Mouse (Mus musculus): ENCODE measurements around the gene Inka2.

Gene Inka2

DNA sequence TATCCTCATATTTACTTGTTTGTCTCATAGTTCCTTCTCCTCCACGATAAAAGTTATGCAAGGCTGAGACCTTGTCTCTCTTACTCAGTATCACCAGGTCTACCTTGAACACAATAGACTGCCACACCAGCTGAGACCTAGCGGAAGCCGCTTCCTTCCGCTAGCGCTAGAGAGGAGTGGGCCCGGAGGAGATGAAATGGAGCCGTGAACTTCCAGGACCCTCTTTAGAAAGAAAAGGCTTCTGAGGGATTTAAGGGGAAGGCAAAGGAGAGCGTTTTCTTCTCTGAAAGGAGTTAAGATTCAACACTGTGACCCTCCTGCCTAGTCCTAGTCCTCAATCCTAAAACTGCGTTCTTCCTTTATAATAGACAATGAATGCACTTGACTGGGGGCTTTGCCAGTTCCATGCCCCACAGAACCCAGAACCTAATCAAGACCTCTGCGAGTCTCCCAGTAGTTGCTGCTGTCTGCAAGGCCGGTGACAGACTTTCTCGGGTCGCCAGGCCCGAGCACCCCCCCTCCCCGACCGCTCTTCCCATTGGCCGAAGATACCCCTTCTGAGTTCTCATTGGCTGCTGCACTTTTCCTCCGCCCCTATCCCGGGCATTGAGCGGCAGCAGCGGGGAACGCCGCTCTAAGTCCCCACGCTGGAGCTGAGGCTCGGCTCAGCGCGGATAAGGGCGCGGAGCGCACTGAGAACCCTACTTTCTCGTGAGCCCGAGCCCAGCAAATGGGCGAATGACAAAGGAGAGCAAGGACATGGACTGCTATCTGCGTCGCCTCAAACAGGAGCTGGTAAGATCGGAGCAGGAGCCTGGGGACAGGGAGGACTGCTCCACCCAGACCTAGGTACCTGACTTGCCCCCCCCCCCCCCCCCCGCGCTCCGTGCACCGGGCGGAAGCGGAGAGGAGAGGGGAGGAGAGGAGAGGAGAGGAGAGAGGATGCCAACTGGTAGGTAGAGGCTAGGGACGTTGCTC lies at the start of gene Inka2:
Inka2 (plus strand) TSS at position 569 of the 978 bp plus-strand sequence.
- peak; percentile 82 for DNase-seq (ENCODE audit: low read depth, low spot score)

- no peak for DNase-seq (ENCODE audit: low read depth, low spot score)
These were observed 49.3 kb upstream of the Inka2 start for GRCm38 (mm10) chr3:105655031-105655585.

DNA sequence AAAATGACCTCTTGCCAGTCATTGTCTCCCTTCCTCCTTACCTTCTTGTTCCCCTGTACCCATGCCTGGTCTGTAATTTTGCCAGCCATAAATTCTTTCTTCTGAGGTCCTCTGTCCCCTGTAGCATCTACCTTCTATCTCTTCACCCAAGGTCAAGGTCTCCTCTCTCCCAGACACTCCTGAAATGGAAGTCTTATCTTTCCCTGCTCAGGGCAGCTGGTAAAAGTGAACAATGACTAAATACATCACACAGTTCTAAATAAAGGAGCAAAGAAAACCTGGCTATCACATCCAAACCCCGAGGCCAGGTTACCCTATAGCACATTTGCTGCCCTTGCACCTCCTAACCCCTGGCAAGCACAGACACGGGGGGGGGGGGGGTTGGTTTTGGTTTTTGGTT lies 43.9 kb upstream of the Inka2 start:
- DNase-seq (ENCODE audit: low read depth, low spot score), result no peak

DNA sequence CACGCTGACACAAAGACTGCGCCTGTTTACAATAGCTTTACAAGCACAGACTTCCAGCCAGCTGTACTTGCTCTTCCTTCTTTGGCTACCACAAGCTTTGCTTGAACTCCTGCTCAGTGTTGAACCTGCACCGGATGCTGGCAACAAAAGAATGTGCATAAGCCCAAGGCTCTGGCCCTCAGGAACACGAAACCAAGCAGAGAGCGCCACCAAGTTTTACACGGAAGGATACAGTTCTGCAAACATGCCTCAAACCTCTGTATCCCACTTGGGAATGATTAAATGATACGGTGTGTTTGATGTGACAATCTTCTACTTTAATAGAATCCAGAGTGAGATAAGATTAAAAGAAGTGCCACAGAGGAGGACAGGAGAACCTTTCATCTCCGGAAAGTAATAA lies 41.4 kb upstream of the Inka2 start:
- no peak for DNase-seq (ENCODE audit: low read depth, low spot score)

- DNase-seq (ENCODE audit: low read depth, low spot score), result no peak
These were observed 39.2 kb upstream of the Inka2 start for GRCm38 (mm10) chr3:105665105-105665765.

GRCm38 (mm10) chr3:105666996-105667523 lies 37.3 kb upstream of the Inka2 start:
- DNase-seq (ENCODE audit: low read depth, low spot score), result no peak

GRCm38 (mm10) chr3:105668161-105668560 lies 36.2 kb upstream of the Inka2 start:
- DNase-seq (ENCODE audit: low read depth, low spot score), result no peak

DNA sequence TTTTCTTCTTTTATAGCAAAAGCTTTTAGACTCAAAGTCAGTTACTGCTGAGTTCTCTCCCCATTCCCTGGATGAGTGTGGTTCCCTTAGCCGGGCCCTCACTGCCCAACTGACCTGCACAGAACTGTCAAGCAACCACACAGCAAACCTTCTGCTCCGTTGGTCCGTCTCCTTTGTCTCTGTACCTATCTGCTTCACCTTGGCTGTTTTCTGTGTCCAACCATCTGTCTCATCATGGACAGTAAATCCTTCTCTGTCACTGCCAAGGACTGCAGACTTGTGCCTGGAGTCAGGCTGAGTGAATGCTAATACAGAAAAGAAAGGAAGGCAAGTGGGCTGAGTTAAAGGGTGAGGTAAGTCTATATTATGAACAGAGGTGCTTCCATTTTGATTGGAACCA lies 34.6 kb upstream of the Inka2 start:
- DNase-seq (ENCODE audit: low read depth, low spot score), result no peak

GRCm38 (mm10) chr3:105670801-105671200 lies 33.6 kb upstream of the Inka2 start:
- DNase-seq (ENCODE audit: low read depth, low spot score), result no peak

DNA sequence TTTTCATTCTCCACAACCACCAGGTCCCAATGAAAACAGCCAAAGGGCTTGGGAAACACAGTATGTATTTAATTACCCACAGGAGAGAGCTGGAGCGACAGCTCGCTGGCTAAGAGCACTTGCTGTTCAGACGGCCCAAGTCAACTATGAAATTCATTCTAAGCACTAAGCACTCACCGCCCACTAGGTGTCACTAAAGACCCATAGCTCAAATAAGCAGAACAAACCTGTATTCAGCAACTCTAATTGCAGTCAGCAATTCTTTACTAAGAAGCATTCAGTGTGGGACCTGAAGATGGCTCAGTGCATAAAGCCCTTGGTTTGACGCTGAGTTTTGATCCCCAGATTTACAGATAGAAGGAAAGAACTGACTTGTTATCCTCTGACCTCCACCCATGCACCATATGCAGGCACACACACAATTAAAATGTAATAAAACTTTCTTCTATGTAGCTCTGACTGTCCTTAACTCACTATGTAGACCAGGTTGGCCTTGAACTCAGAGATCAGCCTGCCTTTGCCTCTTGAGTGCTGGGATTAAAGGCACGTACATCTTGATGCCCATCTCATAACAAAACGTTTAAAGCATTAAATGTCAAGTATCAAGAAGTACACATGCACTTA lies 29.7 kb upstream of the Inka2 start:
- DNase-seq (ENCODE audit: low read depth, low spot score), result peak; percentile 68

DNA sequence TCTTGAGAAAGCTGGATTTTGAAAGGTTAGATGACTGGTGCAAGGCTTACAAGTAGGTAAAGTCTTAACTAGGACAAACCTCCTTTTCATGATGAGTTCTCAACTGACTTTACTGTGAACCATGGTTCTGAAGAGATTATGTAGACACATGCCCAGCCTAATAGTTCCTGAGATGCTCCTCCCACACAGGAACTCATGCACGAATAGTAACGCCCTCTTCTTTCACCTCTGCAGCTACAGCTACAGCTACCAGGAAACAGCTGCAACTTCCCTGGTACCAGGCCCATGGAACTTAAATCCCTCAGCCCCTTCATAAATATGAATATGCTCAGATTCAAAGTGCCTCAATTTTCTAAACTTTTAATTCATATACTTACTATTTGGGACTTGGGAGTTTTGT lies 28.5 kb upstream of the Inka2 start:
- no peak for DNase-seq (ENCODE audit: low read depth, low spot score)

DNA sequence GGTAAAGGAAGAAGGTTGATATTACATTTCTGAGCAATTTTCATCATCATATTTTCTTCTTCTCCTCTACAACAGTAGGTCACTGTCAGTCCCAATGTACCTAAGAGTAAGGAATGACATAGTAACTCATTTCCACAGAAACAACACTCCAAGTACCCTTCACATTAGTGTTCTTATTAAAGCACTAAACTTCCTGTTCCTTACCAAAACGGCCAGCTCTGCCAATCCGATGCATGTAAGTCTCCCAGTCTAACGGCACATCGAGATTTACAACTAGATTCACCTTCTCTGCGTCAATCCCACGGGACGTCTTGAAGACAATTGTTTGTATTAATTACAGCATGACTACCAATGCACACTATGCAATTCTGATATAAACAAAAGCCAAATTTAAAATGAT lies 24.1 kb upstream of the Inka2 start:
- DNase-seq (ENCODE audit: low read depth, low spot score), result no peak

DNA sequence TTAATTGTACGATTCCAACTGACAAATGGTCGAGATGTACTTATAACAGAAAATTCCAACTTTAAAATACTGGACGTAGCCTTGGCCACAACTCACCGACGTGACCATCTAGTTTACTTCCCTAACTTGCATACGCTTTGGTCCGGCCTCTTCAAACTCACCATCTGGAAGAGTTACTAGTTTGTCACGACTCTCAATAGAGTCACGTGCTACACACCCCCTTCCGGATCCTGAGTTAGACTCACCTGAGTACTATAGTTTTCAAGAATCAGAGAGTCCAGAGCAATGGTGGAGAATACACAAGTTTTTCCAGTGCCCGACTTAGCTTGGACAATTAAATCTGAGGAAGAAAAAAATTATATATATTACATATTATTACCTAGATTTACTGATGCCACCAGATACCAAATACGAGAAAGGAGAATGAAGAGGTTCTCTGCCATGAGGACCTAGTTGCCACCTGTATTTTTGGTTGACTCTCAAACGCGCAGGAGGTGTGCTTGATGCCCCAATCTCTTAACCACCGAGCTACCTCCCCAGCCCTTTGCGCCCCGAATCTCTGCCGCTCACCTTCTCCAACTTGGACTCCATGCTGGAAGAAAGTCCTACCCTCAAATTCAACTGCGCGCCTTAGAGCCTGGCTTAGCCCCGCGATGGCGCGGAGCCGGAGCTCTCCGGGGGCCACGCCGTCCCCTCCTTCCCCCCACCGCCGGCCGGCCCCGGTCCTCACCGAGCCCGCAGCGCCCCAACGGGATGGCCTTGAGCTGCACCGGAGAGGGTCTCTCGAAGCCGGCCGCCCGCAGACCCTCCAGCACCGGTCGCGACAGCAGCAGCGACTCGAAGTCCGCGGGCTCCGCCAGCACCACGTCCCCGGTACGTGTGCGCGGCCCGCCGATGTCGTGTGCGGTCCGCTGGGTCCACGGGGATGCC lies 17.7 kb upstream of the Inka2 start:
- no peak for DNase-seq (ENCODE audit: low read depth, low spot score)

DNA sequence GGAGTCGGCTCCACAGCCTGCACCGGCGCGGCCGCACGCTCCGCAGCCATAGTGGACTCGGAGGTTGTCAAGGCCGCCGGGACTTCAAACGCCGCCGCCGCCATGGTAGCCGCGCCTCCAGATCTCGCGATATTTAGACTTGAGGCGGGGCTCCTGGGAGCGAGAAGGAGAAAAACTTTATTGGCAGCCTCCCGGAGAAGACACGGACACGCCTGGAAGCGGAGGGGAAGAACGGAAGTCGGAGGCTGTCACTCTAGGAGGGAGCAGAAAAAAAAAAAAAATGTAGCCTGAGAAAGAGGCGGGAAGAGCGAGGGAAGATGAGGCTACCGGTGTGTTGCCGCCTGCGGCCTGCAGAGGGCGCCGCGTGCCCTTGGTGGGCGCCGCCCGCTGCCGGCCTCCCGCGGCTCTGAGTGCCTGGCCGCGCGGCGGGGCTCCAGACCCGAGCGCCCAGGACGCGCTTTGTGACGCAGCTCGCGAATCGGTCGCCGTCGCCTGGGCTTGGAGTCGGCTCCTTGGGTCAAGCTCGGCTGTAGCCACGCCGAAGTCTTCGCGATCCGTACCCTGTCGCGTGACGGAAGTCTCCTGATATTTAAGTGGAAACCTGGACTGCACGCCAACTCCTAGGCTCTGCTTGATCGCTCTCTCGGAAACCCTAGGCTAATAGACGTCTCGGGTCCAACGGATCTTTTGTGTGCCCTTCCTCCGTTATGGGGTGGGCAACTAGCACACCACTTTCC lies 16.9 kb upstream of the Inka2 start, which contains the start of gene Ddx20:
Ddx20 (minus strand) TSS at position 251 of the 737 bp plus-strand sequence.
- peak; percentile 93 for DNase-seq (ENCODE audit: low read depth, low spot score)

DNA sequence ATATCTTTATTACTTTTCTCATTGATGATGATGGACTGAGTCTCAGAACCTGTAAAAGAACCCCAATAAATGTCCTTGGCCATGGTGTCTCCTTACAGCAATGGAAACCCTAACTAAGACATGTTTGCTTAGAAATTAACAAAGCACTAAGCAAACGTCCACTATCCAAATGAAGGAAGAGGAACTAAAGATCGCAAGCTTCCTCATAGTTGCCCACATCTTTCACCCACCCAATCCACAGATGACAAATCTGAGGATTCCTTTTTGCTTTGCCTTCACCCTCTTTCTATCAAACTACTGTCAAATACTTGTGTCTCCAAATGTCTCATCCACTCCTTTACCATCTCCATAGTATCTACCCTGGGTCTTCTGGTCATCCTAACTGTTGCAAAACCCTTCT lies 15.9 kb upstream of the Inka2 start:
- DNase-seq (ENCODE audit: low read depth, low spot score), result no peak

DNA sequence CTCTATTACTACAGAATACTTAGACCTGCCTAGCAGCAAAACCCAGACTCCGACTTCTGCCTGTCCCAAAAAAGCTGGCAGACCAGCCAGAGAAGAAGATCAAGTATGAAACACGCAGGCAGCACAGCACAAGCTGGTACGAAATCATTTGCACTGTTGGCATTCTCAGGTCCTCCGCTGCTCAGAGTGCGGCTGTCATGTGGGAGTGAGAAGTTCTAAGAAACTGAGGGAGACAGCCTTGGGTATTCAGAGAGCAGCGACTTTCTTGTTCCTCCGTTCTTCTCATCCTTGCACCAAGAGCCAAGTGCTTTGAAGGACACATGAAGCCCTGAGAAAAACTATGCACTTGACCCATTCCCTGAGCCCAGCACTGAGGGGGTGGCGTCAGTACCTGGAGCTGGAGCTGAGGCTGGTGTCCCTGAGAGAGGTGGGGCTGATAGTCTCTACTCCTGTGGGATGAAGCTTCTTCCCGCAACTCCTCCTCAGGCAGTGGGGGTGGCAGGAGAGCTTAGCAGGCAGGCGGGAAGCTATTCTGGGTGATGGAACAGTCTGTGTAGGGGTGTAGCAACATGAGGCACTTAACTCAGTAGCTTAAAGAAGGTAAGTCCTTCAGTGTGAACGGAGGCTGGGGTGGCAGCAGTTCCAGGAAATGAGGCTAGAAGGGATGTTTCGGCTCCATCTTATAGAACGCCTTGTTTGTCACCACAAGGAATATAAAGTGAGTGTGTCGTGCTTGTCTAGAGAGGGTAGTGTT lies 10.9 kb upstream of the Inka2 start:
- no peak for DNase-seq (ENCODE audit: low read depth, low spot score)

DNA sequence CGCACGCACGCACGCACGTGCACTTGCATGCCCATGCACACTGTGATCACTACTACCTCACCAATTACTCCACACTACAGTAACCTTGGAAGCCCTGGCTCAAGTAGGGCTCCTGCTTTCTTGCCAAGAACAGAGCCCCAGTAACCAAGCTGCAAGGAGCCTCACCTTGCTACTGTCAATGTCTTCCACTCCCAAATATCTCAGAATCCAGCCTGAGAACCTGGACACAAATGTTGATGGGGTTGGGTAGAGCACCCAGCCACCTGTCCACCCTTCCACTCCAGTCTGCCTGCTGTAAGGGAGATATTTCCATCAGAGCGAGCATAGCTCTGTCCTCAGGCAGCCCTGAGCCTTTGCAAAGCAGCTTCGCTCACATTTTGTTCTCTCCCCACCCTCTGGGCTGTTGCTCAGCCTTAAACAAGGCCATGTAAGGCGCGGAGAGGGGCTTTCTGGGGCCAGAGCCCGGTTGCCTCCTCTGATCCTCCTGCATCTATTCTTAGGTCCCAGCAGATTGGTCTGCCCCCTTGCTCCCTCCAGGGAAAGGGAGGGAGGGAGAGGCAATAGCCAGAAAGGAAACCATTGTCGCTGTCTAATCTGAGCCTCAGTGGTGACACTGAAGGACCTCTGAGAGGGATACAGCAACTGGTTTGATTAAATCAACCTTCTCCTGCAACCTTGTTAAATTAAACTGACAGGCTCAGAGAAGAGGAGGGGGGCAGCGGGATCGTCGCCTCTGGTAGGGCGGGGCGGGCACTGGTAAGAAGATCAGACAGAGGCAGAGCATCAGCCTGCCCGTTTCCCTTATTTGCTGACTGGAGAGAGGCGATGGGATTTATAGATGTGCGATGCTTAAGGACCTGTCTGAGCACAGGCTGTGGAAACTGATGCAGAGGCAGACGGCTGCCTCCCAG lies 8.7 kb upstream of the Inka2 start:
- peak; percentile 72 for DNase-seq (ENCODE audit: low read depth, low spot score)

Measured in retina, adult 2 months (tissue).